Mouse (Mus musculus): ENCODE measurements around the gene Cphx1. TPM values are rescaled to one million over a fixed set of nuclear protein-coding genes. Genes with fewer than 3 reads are reported as not detected.

The Cphx1 gene
- polyA plus RNA-seq (2014; fragmentation: Illumina TruSeq; extraction: RNeasy Lipid Tissue Mini Kit (QIAGEN cat#74804); ENCODE audit: low read depth, low replicate concordance): 2.6 TPM

GRCm38 (mm10) chr14:25938004-25938403 is at the start of gene Cphx1:
Gene Cphx1, plus strand, starts transcription at chr14:25938304.

GRCm38 (mm10) chr14:25903000-25903399 is 35.1 kb upstream of the Cphx1 start, which contains the start of gene Plac9a:
Gene Plac9a, minus strand, starts transcription at chr14:25903100.

GRCm38 (mm10) chr14:25927562-25927881 is 10.6 kb upstream of the Cphx1 start, which contains the start of gene Tmem254a:
Gene Tmem254a, minus strand, starts transcription at chr14:25927672.

GRCm38 (mm10) chr14:25978371-25979241 is 40.5 kb downstream of the Cphx1 start, which contains the start of gene Duxbl1:
Gene Duxbl1, plus strand, starts transcription at chr14:25978577.

Other genes with a start within 250 kb of the Cphx1 start
- 37.9 TPM for gene Ppif, start 244.2 kb upstream of the Cphx1 start, polyA plus RNA-seq (2014; fragmentation: Illumina TruSeq; extraction: RNeasy Lipid Tissue Mini Kit (QIAGEN cat#74804); ENCODE audit: low read depth, low replicate concordance)
- 24.2 TPM for gene Zcchc24, start 169.3 kb upstream of the Cphx1 start, polyA plus RNA-seq (2014; fragmentation: Illumina TruSeq; extraction: RNeasy Lipid Tissue Mini Kit (QIAGEN cat#74804); ENCODE audit: low read depth, low replicate concordance)
- gene Anxa11, start 96.1 kb upstream of the Cphx1 start, polyA plus RNA-seq (2014; fragmentation: Illumina TruSeq; extraction: RNeasy Lipid Tissue Mini Kit (QIAGEN cat#74804); ENCODE audit: low read depth, low replicate concordance): 61.8 TPM
- not detected for gene Plac9a, start 35.2 kb upstream of the Cphx1 start, polyA plus RNA-seq (2014; fragmentation: Illumina TruSeq; extraction: RNeasy Lipid Tissue Mini Kit (QIAGEN cat#74804); ENCODE audit: low read depth, low replicate concordance)
- 42.2 TPM for gene Tmem254a, start 10.6 kb upstream of the Cphx1 start, polyA plus RNA-seq (2014; fragmentation: Illumina TruSeq; extraction: RNeasy Lipid Tissue Mini Kit (QIAGEN cat#74804); ENCODE audit: low read depth, low replicate concordance)
- not detected for gene Duxbl1, start 40.3 kb downstream of the Cphx1 start, polyA plus RNA-seq (2014; fragmentation: Illumina TruSeq; extraction: RNeasy Lipid Tissue Mini Kit (QIAGEN cat#74804); ENCODE audit: low read depth, low replicate concordance)
- gene Gm9780, start 104.4 kb downstream of the Cphx1 start, polyA plus RNA-seq (2014; fragmentation: Illumina TruSeq; extraction: RNeasy Lipid Tissue Mini Kit (QIAGEN cat#74804); ENCODE audit: low read depth, low replicate concordance): 5.1 TPM
- 2.8 TPM for gene Tmem254c, start 129.1 kb downstream of the Cphx1 start, polyA plus RNA-seq (2014; fragmentation: Illumina TruSeq; extraction: RNeasy Lipid Tissue Mini Kit (QIAGEN cat#74804); ENCODE audit: low read depth, low replicate concordance)
- not detected for gene Cphx2, start 143.2 kb downstream of the Cphx1 start, polyA plus RNA-seq (2014; fragmentation: Illumina TruSeq; extraction: RNeasy Lipid Tissue Mini Kit (QIAGEN cat#74804); ENCODE audit: low read depth, low replicate concordance)
- 4.8 TPM for gene Cphx3, start 144.0 kb downstream of the Cphx1 start, polyA plus RNA-seq (2014; fragmentation: Illumina TruSeq; extraction: RNeasy Lipid Tissue Mini Kit (QIAGEN cat#74804); ENCODE audit: low read depth, low replicate concordance)
- 5.3 TPM for gene Duxbl2, start 180.0 kb downstream of the Cphx1 start, polyA plus RNA-seq (2014; fragmentation: Illumina TruSeq; extraction: RNeasy Lipid Tissue Mini Kit (QIAGEN cat#74804); ENCODE audit: low read depth, low replicate concordance)
- not detected for gene Plac9b, start 244.2 kb downstream of the Cphx1 start, polyA plus RNA-seq (2014; fragmentation: Illumina TruSeq; extraction: RNeasy Lipid Tissue Mini Kit (QIAGEN cat#74804); ENCODE audit: low read depth, low replicate concordance)